Mouse (Mus musculus) megakaryocyte, adult 5-6 weeks (primary cell): ENCODE data around the gene Lrp5. TPM values are rescaled to one million over a fixed set of nuclear protein-coding genes. Genes with fewer than 3 reads are reported as not detected.

Experiments used
- ATAC-seq: 2 replicates; pipeline ENCODE4 v1.8.0; 2016; ENCODE audit warnings: mild to moderate bottlenecking, inconsistent platforms; ENCODE audit not compliant: poor library complexity, severe bottlenecking
- total RNA-seq, 2 experiments: library from RNA; stranded (forward) in 1 of 2; stranded (reverse) in 1 of 2; fragments of 153-499, 151-499 nt in 1 of 2; fragments of 221-1000, 200-1000 nt in 1 of 2; gene quantifications; 2 replicates each; pipeline versions ENCODE4 v1.2.3 to v1.2.4; 2015 to 2017

Lrp5 gene
- total RNA-seq, 2 experiments from 2014 or later = 13.6 to 17.9 TPM

- no peak for ATAC-seq
Measured at GRCm38 (mm10) chr19:3695976-3696375, 9.6 kb upstream of the Lrp5 start.

DNA sequence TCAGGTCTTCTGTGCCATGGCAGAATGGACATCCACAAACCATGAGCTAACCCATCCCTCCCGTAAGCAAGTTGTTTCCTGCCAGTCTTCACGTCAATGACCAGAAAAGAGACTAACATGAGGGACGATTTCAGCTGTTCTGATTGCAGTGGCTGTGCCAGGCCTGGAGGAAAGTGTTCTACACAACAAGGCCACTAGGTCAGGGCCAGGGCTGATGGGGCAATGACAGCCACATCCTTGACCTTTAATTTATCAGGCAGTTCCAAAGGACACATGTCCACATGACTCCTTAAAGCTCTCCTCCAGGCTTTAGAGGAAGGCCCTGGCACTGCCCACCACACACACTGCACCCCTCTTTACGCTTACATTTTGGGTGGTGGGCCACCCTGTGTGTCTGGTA lies 9.1 kb upstream of the Lrp5 start:
- no peak for ATAC-seq

DNA sequence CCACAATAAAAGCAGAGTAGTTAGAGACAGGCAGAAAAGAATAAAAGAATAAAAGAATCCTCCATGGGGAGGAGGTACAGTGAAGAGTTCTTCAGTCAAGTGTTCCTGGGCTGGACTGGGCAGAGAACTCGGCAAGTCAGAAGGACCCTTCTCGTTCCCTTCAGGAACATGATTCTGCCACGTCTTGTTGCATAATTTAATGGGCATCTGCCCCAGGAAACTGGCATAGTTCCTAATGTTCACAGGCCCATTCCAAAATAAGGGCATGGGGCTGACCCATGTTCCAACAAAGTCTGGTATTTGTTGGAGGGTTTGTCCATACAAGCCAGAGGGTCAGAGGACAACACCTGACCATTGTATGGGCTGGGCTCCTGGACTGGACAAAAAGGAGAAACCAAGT lies 8.6 kb upstream of the Lrp5 start:
- ATAC-seq = no peak

DNA sequence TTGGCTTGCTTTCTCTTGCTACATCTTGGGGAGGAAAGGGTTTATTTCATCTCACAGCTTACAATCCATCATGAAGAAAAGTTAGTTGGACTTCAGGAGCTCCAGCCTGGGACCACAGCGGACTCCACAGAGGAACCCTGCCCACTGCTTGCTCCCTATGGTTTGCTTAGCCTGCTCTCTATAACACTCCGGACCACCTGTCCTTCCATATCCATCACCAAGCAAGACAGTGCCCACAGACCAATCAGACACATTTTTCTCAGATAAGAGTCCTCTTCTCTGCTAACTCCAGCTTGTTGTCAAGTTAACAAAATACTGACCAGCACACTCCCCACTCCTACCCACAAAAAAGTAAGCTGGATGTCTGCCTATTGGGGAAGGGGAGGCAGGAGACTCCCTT lies 8.1 kb upstream of the Lrp5 start:
- no peak for ATAC-seq

- no peak for ATAC-seq
Measured at GRCm38 (mm10) chr19:3692414-3693145, 6.2 kb upstream of the Lrp5 start.

- no peak for ATAC-seq
Measured at GRCm38 (mm10) chr19:3691337-3691736, 5.0 kb upstream of the Lrp5 start.

DNA sequence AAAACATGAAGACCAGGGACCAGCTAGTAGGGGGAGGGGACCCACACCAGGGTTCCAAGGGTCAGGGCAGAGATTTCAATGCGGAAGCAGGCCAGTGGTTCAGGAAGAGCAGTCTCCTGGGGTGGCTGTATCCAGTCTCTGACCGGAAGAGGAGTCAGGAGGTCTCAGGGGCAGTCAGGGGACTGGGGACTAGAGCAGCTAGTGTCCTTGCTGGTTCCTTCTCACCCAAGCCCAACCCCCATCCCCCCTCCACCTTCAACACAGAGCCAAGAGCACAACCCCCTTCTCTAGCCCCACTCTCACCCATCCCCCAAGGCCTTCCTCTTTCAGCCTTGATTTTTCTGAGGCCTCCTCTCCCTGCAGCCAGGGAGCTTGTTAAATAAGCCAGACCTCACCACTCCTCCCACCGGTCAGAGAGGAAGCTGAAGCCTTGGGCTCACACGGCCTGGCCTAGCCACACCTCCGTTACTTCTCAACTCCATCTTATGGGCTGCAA lies 1.4 kb upstream of the Lrp5 start:
- peak; percentile 82 for ATAC-seq

DNA sequence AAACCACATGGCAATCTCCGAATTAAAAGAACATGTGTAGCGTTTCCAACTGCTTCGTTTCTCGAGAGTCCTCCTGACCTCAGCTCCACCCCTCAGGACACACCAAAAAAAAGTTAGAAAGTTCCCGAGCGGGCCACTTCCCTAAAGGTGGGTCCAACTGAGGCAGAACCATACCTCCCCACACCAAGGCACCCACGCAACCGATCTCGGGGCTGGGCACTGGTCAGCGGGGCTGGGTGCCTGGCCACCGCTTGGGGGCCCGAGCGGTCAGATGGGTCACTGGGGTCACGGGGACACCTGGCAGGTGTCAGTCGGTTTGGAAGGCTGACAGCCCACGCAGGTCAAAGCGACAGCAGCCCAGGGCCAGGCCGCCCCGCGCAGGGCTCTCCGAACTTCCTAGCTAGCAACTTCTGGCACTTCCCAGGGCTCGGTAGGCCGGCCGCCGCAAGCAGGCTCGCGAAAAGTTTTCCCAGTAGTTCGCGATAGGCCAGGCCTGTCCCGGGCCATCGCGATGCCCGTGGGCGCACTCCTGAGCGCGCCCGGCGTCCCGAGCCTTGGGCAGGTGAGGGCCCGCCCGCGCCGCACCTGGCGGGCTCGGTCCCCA lies 651 bp downstream of the Lrp5 start:
- ATAC-seq = peak; percentile 34

- ATAC-seq = no peak
Measured at GRCm38 (mm10) chr19:3684957-3685580, 1.3 kb downstream of the Lrp5 start.

GRCm38 (mm10) chr19:3684414-3684813 lies 1.9 kb downstream of the Lrp5 start:
- no peak for ATAC-seq

DNA sequence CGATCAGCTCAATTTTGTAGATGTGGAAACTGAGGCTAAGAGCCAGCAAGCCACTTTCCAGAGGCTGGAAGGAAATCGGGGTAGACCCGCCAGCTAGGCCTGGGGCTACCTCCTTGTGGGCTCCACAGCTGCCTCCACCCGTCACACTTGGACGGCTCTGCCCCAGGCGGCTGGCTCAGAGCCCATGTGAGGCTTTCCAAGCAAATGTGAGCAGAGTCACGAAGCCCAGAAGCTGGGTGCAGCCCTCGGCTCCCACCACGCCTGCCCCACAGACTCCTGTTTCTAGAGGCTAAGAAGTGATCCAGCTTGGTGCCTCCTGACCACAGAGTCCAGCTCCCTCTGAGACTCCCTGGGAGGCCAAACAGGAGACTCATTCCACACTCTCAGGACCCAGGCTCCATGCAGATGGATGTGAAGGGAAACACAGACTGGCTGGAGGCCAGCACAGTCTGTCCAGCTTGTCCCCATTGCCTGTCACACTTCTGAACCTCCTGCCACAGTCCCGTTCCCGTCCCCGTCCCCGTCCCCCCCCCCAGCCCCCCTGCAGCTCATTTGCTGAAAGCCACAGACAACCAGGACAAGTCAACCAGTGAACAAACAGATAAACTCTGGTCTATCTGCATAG lies 4.9 kb downstream of the Lrp5 start:
- ATAC-seq = no peak

GRCm38 (mm10) chr19:3680732-3681131 lies 5.6 kb downstream of the Lrp5 start:
- ATAC-seq = no peak

DNA sequence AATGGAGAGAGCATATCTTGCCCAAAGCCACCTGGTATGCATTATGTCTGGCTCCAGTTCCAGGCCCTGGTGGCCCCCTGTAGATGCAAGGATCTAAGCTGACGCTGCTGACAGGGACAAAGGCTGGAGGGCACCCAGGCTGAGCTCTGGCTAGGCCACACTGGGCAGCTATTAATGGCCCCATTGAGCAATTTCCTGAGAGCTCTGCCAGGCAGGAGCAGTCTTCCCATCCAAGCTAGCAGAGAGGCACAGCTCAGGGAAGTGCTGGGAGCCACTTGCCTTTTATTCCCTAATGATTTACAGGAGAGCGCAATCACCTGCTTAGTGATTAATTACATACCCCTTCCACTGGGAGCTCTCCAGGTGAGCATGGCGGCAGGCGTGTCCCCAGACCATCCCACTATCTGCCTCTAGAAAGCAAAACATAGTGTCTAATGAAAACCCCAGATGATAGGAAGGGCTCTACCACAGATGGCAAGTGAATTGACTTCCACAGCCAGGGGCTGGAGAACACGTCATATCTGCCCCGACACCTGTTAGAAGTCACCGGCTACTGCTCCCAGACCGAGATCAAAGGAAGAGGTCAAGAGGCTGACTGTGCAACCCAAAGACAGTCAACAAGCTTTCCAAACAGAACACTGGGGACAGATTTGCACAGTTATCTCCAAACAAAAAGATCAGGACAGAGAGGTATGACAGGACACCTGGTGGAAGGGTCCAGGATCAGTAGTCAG lies 12.1 kb downstream of the Lrp5 start:
- ATAC-seq = no peak

DNA sequence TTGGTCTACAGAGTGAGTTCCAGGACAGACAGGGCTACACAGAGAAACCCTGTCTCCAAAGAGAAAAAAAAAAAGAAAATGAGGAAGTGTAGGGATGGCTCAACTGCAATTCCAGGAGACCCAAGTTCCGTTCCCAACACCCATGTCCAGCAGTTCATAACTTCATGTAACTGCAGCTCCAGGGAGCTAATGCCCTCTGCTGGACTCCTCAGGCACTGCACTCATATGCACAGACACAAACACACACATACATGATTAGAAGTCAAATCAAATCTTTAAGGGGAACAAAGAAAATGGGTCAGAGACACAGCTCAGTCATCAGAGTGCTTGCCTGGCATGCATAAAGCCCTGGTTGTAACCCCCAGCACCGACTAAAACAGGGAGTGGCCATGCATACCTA lies 13.2 kb downstream of the Lrp5 start:
- ATAC-seq = no peak

- peak; percentile 85 for ATAC-seq
Measured at GRCm38 (mm10) chr19:3669100-3669499, 17.3 kb downstream of the Lrp5 start.

- ATAC-seq = no peak
Measured at GRCm38 (mm10) chr19:3668551-3668950, 17.8 kb downstream of the Lrp5 start.

DNA sequence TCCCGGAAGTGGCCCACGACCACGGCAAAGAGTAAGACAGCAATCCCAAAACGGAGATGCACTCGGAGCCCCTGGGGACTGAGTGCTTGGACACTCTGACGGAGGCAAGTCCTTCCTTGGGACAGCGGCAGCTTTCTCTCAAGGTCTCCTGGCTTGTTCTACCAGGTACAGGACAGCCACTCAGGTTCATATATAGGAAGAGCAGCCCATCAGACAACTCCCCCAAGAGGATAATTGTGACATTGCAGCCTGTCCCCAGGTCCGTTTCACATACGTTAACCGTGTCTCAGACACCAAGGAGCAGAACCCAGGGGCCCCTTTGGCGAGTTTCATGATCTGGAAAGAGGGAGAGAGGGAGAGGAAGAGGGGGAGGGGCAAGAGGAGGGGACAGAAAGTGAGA lies 18.4 kb downstream of the Lrp5 start:
- peak; percentile 31 for ATAC-seq

DNA sequence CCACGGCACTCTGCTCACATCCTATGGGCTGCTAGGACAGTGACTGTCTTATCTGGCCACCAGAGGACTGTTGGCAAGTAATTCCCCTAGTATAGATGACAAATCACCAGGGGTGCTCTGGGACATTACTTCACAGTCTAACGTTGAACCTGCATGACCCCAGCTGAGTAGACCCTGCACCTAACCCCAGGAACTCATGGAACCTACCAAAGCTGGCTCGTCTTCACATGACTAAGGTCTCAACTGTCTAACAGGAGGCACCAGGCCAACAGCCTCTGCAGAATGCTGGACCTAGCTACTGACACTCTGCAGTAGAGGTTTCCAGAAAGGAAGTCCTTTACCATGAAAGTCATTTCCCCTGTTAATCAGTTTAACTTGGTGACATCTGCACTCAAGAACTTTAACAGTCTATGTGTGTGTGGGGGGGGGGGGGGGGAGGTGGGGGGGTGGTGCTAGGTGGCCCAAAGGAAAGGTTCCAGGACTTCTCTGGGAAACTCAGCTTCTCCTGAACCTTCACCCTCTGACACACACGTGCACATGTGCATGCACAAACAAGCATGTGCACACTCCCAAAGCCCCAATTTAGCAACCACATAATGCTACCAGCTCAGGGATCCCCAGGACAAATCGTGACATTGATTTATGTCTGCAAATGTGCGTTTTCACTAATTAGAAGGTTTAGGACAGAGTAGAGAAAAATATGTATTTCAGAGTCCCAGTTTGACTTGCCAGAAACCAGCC lies 19.0 kb downstream of the Lrp5 start:
- no peak for ATAC-seq

DNA sequence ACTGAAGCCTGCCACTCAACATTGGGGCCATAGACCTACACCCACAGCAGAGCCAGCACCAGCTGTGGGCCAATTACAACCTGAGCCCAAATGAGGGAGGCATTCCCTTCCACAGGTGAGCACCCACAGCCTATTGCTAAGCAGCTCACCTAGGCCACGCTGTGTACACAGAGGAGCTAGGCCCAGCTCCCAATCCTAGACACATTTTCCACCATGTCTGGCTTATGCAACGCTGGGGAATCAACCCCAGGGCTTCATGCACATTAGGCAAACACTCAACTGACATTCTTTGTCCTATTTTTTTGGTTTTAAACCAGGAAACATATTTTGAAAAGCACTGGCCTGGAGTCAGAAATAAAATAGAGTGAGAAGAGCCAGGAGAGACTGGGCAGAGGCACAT lies 19.7 kb downstream of the Lrp5 start:
- no peak for ATAC-seq

DNA sequence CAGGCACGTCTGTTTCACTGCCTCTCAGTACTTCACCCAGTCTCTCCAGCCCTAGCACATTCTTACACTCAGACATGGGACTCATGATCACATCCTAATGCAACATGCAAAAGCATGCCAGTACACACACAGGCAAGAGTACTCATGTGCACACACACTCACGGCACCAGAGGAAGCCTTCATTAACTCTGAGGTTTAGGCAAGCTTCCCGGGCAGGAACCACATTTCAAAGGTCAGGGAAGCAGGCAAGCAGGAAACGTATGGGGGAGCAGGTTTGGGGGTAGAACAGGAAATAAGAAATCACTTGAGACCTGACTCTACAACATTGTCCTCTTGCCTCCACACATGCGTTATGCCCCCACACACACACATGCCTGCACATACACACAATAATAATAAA lies 20.9 kb downstream of the Lrp5 start:
- no peak for ATAC-seq
